Mouse (Mus musculus) lung, postnatal 36 days (tissue): ENCODE data around the gene Ralgds.
"Not testable (repeated sequence)": the region's sequence is repeated elsewhere in the genome, so short reads cannot be mapped to it uniquely, and the experiment has no call there.

Experiments
- DNase-seq: peaks from one replicate; pipeline ENCODE4 v3.0.0; 2022; ENCODE audit warnings: mixed read lengths

Ralgds gene

DNA sequence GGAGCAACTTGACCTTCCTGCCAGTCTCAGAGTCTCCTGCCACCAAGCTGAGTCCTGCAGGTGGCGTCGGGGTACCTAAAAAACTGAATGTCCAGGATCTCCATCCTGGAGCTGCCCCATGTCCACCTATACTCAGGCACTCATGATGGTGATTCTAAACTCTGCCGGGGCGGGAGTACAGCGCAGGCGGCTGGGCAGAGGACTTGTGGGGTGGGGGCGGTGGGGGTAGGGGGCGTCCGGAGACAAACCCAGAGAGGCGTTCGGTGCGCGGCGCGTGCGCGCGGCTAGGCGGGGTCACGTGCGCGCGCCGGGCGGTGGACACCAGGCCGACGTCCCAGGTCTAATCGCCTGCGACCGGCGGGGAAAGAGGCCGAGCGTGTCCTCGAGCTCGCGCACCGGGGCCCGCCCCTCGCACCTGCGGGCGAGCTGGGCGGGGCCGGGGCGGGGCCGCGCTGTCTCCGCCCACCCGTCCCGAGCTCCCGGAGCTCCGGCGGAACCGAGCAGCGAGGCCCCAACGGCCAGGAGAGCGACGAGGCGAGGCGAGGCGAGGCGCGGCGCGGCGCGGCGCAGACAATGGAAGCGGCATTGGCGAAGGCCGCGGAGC lies at the start of gene Ralgds:
Gene Ralgds, plus strand, starts transcription at position 328 of the 604 bp plus-strand sequence.
- peak; percentile 71 for DNase-seq

DNA sequence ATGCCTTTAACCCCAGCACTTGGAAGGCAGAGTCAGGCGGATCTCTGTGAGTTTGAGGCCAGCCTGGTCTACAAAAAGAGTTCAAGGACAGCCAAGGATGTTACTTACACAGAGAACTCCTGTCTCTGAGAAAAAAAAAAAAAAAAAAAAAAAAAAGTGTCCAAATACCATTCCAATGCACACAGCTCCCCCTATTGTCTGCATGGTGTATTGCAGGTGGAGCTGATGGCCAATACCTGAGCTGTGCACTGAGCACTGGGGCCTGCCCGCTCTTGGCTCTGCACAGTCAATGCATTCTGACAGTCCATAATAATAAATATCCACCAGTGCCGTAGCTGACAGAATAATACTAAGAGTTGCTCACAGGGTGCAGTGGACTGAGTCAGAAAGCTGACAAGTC lies 49.0 kb upstream of the Ralgds start:
- DNase-seq, result peak; percentile 91

DNA sequence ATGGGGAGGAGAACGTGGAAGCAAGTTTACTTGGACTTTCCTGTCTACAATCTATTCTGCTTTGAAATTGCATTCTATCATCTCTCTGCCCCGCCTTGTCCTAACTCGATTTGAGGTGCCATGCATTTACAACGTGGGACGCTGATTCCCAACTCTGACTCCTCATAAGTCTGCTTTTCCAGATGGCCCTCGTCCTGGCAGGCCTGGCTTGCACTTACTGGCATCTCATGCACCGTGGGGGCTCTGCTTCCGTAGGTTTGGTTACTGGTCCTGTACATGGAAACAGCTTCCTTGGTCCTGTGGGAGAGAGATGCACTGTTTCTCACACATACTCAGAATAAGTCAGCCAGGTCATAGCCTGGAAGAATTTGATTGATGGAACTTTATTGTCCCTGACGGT lies 48.0 kb upstream of the Ralgds start:
- no peak for DNase-seq

DNA sequence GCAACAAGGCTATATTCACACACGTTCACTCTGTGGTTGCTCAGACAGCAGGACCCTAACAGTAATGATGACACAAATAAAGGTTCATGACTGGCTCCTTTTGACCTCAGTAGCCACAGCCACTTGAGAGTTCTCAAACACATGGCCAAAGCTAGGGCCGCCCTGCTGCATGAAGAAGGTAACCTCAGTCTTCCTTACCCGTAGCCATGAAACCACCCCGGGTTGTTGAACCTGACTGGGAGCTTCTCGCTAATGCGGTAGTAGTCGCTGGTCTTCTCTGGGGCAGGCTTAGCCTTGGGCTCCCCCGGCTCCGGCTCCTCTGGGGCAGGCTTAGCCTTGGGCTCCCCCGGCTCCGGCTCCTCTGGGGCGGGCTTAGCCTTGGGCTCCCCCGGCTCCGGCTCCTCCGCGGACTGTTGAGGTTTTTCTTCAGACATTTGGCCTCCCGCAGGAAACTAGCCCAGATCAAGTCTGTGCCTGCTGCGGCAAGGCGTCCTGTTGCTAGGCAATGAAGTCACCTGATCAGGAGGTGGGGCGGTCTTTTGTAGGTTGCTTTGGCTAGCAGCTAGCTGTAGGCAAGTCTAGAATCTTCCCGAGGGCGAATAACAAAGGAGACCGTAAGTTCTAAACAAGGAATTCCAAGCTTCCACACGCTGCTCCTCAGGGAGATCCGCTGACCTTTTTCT lies 46.9 kb upstream of the Ralgds start, which contains the start of gene 1700007K13Rik:
Gene 1700007K13Rik, minus strand, starts transcription at position 497 of the 683 bp plus-strand sequence.
- peak; percentile 82 for DNase-seq

DNA sequence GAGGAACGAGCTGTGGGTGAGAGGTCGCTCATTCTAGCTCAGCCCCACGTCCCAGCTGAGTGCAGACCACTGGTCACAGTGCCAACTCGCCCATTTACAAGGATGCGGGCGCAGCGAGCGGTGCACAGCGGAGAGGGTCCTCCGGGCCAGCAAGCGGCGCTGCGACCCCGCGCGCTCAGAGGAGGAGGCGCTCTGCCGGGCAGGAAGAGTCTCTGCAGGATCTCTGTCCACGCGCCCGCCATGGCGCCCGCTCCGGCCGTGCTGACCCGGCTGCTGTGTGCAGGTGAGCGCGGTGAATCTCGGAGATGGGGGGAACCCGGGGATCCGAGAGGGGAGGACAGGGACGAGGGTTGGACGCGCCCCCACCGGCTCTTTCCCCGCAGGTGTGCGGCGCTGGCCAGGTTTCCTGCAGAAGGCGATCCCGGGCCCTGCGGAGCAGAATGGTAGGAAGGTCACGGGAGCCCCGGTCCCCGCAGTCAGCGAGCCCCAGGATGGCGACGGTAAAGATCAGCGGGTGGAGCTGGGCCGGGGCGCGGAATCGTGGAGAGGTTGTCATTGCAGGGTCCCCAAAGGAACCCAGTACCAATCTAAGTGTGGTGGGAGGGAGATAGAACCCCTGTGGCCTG lies 45.0 kb upstream of the Ralgds start, which contains the start of gene Mrps2:
Gene Mrps2, plus strand, starts transcription at position 207 of the 626 bp plus-strand sequence.
- DNase-seq, result peak; percentile 88

DNA sequence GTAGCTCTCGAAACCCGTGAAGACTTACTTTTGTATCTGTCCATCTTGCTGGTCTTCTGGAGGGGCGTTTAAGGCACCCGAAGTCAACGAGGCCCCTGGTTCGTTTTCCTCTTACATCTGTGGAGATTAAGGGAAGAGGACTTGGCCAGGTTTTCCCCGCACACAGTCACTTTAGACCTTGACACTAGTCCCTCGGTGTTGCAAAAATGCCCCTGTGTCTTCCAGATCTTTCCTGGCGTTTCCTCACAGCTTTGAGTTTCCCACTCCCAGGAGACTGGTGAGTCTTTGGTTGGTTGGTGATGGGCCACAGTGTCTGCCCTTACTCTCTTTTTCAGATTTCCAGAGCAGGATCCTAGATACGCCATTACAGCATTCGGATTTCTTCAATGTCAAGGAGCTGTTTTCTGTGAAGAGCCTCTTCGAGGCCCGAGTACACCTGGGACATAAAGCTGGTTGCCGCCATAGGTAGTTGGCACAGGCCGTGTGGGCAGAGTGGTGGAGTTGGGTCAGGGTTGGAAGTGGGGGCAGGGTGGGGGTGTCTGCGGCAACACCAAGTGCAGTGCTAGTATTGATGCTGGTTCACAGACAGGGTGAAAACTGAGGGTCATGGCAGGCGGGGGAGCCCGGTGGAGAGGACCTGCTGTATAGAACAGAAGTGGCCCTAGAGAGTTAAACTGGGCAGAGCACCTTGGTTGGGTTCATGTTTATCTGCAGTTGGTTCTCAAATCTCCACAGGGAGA lies 44.3 kb upstream of the Ralgds start:
- DNase-seq, result no peak

DNA sequence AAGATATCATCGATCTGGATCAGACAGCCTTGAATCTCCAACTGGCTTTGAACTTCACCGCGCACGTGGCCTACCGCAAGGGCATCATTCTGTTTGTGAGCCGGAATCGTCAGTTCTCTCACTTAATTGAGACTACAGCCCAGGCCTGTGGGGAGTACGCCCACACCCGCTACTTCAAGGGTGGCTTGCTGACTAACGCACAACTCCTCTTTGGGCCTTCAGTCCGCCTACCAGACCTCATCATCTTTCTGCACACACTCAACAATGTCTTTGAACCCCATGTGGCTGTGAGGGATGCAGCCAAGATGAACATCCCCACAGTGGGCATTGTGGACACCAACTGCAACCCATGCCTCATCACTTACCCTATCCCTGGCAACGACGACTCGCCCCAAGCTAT lies 43.5 kb upstream of the Ralgds start:
- DNase-seq, result no peak

DNA sequence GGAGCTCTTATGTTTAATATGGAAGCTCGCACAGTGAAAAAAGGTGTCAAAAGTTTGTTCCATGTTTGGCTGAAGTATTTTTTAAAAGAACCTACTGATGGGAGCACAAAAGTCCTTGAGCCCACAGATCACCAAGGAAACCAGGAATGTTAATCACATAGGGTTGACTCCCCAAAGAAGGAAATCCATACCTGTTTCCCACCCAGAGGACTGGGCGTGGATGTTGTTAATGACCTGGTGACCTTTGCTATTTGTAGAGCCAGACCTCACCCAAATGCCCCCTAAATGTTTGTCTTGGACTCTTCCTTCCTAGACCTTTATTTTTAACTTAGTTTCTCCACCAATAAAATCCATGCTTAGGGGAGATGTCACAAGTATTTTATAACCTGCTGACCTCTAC lies 42.3 kb upstream of the Ralgds start:
- no peak for DNase-seq

GRCm38 (mm10) chr2:28472011-28472410 lies 40.9 kb upstream of the Ralgds start:
- DNase-seq, result not testable (repeated sequence)

DNA sequence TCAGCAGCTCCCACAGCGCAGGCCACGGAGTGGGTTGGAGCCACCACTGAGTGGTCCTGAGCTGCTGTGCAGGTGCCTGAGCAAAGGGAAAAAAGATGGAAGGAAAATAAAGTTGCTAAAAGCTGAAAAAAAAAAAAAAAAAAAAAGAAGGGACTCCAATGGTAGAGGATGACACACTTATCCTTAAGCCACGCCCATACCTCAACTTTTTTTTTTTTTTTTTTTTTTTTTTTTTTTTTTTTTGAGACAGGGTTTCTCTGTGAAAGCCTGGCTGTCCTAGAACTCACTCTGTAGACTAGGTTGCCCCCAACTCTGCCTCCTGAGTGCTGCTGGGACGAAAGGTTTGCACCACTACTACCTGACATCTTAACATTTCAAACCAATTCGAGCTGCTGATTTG lies 34.9 kb upstream of the Ralgds start:
- not testable (repeated sequence) for DNase-seq

- no peak for DNase-seq
Observed at GRCm38 (mm10) chr2:28479208-28480204, 33.4 kb upstream of the Ralgds start.

DNA sequence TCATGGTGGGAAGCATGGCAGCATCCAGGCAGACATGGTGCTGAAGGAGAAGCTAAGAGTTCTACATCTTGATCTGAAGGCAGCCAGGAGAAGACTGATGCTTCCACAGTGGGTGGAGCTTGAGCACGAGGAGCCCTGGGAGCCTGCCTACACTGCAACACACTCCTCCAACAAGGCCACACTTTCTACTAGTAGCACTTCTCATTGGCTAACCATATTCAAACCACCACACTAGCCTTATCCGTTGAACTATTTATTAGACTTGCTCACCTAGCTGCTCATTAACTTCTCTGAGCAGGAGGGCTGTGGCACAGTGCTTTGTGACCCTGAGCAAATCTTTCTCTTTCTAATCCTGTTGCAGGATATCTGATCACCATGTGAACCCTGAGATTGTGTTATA lies 29.1 kb upstream of the Ralgds start:
- no peak for DNase-seq

DNA sequence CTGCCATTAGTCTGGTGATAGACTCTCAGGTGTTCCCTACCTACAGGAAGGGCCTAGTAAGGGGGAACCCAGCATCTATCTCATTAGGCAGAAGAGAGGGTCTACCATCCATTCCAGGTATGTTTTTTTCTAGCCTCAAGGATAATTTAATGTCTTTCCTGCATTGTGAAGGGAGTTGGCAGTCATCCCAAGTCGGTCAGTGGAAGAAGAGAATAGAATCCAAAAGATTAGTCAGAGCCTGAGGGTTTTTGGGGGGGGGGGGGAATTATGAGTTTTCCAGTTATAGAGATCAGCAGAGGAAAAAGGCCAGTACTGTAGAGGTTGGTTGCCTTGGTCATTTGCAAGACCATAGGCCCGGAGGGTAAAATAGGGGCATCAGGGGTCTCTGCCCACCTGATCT lies 18.4 kb upstream of the Ralgds start:
- no peak for DNase-seq

GRCm38 (mm10) chr2:28495207-28495756 lies 17.6 kb upstream of the Ralgds start:
- peak; percentile 72 for DNase-seq

GRCm38 (mm10) chr2:28495801-28496595 lies 16.9 kb upstream of the Ralgds start:
- no peak for DNase-seq

DNA sequence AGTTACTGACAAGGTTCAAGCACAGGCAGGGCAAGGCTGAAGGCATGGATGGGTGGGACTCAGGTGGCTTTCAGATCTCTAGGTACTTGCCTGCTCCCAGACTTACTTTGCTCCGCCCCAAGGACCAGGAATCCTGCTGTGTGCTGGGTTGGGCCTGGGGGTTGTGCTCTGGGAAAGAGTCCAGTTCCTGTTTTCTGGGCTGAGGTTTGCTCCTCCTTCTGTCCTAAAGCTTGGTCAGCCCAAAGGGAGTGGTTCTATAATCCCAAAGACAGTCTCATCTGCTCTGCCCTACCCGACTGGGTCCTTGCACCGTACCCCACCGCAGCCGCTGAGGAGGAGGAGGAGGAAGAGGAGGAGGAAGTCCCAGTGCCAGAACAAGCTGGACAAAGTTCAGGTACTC lies 16.3 kb upstream of the Ralgds start, which contains the start of gene Gbgt1:
Gene Gbgt1, plus strand, starts transcription at position 221 of the 400 bp plus-strand sequence.
- no peak for DNase-seq

GRCm38 (mm10) chr2:28497561-28497960 lies 15.4 kb upstream of the Ralgds start:
- no peak for DNase-seq

DNA sequence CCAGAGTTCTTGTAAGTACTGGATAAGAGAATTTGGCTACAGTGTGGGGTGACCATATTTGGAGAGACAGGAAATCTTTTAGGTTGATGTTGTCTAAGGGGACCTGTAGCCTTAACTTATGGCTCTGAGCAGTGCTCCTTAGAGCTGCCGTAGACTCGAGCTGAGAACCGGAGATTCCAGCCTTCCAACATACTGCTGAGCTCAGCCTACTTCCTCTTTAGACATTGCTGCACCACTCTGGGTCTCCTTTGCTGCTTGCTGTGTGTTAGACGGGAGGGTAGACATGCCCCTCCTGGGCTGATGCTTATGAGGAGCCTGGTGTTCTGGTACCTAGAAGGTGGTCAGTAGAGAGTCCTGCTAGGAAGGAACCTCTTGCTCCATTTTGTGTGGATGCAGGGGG lies 14.5 kb upstream of the Ralgds start:
- no peak for DNase-seq

DNA sequence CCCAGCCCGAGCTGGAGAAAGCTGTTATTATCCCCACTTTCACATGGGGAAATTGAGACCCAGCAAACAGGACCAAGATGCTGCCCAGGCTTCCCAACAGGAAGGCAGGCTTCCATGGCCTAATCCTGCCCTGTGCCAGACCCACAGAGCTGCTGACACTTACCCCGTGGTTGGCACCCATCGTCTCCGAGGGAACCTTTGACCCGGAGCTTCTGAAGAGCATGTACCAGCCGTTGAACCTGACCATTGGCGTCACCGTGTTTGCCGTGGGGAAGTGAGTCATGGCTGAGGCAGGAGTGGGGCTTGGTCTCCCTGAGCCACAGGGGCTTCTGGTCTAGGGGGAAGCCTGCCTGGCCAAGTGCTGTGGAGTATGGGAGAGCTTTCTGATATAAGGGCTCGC lies 9.9 kb upstream of the Ralgds start:
- no peak for DNase-seq

GRCm38 (mm10) chr2:28504676-28505075 lies 8.2 kb upstream of the Ralgds start:
- no peak for DNase-seq

- DNase-seq, result no peak
Observed at GRCm38 (mm10) chr2:28505795-28506194, 7.1 kb upstream of the Ralgds start, which contains the start of gene Gm10134. Gene Gm10134, plus strand, starts transcription at chr2:28506095.
